Mouse (Mus musculus) adrenal gland, adult 8-10 months (tissue): Measurements from ENCODE around the gene Acsf3. TPM values are rescaled to one million over a fixed set of nuclear protein-coding genes. Genes with fewer than 3 reads are reported as not detected.

Experiments
- DNase-seq: peaks from one replicate; pipeline ENCODE4 v3.0.0; 2022
- total RNA-seq, 4 experiments: library from RNA; stranded (reverse); gene quantifications; 2 replicates each; pipeline ENCODE4 v1.2.4; 2022

Acsf3 gene
- total RNA-seq, 4 experiments from 2014 or later = 38.4 to 44.5 (median 41.2) TPM

- DNase-seq = no peak
These were observed 12.5 kb upstream of the Acsf3 start for GRCm38 (mm10) chr8:122762731-122763266.

GRCm38 (mm10) chr8:122763267-122763738 is 12.0 kb upstream of the Acsf3 start:
- DNase-seq = no peak

- no peak for DNase-seq
These were observed 10.4 kb upstream of the Acsf3 start for GRCm38 (mm10) chr8:122764790-122765474.

- DNase-seq = no peak
These were observed 9.1 kb upstream of the Acsf3 start for GRCm38 (mm10) chr8:122766189-122766588.

- DNase-seq = peak; percentile 15
These were observed 8.6 kb upstream of the Acsf3 start for GRCm38 (mm10) chr8:122766647-122767200.

- DNase-seq = no peak
These were observed 8.1 kb upstream of the Acsf3 start for GRCm38 (mm10) chr8:122767229-122767628.

- DNase-seq = no peak
These were observed 5.8 kb upstream of the Acsf3 start for GRCm38 (mm10) chr8:122769251-122770058.

- no peak for DNase-seq
These were observed 2.7 kb upstream of the Acsf3 start for GRCm38 (mm10) chr8:122772431-122773060.

GRCm38 (mm10) chr8:122777701-122778100 is 2.4 kb downstream of the Acsf3 start:
- no peak for DNase-seq

GRCm38 (mm10) chr8:122778703-122779239 is 3.5 kb downstream of the Acsf3 start:
- no peak for DNase-seq

GRCm38 (mm10) chr8:122779255-122779654 is 4.0 kb downstream of the Acsf3 start:
- no peak for DNase-seq

- no peak for DNase-seq
These were observed 9.5 kb downstream of the Acsf3 start for GRCm38 (mm10) chr8:122784756-122785155.

- DNase-seq = no peak
These were observed 14.5 kb downstream of the Acsf3 start for GRCm38 (mm10) chr8:122789796-122790195.

- no peak for DNase-seq
These were observed 18.3 kb downstream of the Acsf3 start for GRCm38 (mm10) chr8:122793375-122794174.

- DNase-seq = no peak
These were observed 18.8 kb downstream of the Acsf3 start for GRCm38 (mm10) chr8:122794175-122794454.

GRCm38 (mm10) chr8:122803906-122804761 is 28.8 kb downstream of the Acsf3 start:
- no peak for DNase-seq

- DNase-seq = no peak
These were observed 30.1 kb downstream of the Acsf3 start for GRCm38 (mm10) chr8:122805349-122805748.

- DNase-seq = no peak
These were observed 31.8 kb downstream of the Acsf3 start for GRCm38 (mm10) chr8:122806956-122807538.

GRCm38 (mm10) chr8:122807907-122808306 is 32.6 kb downstream of the Acsf3 start:
- no peak for DNase-seq

GRCm38 (mm10) chr8:122810376-122810775 is 35.1 kb downstream of the Acsf3 start:
- no peak for DNase-seq
